In genomic region chr14:11702770-11703477, GRCm38 (mm10) we compare ENCODE assay signal across 21 mouse cellular contexts.
DNase-seq lines count a peak whose midpoint lies in the region; ATAC-seq and TF ChIP-seq lines count a peak whose summit lies in the region.
"Had no signal": no experiment of that assay in that cellular context is flagged by ENCODE, and none has a peak within 500 bp of the region (broad histone marks: within the 10 kb centered on the region; RNA-seq: fewer than 3 reads in every experiment).

No protein-coding gene starts in this region.

- H3K27ac ChIP-seq in forebrain, embryonic 10.5 days, result peak overlapping the region; percentile 48; the same call in 1 of the 2 replicates
- no peak overlapping the region for H3K27ac ChIP-seq in forebrain, postnatal 0 days (ENCODE audit: low read depth, low read length)
- peak overlapping the region; percentile 43; the same call in 1 of the 2 replicates for H3K27ac ChIP-seq in layer of hippocampus, adult 2 months
- no peak overlapping the region for H3K27ac ChIP-seq in ES-E14 (ENCODE audit: insufficient read depth, low read depth, low read length, poor library complexity, severe bottlenecking)
- 0 out of 2 replicates have a peak overlapping the region, but pooled peaks have one; percentile 41 for H3K27ac ChIP-seq in embryonic facial prominence, embryonic 12.5 days
- H3K27ac ChIP-seq: intestine, embryonic 15.5 days; liver, embryonic 14.5 days; midbrain, embryonic 12.5 days; stomach, postnatal 0 days had no signal

- H3K4me3 ChIP-seq in forebrain, embryonic 10.5 days, result no peak overlapping the region
- no peak overlapping the region for H3K4me3 ChIP-seq in forebrain, postnatal 0 days (ENCODE audit: low read depth, low read length)
- H3K4me3 ChIP-seq in layer of hippocampus, adult 2 months, result no peak overlapping the region
- no peak overlapping the region for H3K4me3 ChIP-seq in ES-E14 (ENCODE audit: insufficient read depth in 1 of 2, low read depth in 1 of 2, low read length in 2 of 2, poor library complexity in 1 of 2, severe bottlenecking in 1 of 2)
- no peak overlapping the region for H3K4me3 ChIP-seq in embryonic facial prominence, embryonic 12.5 days
- H3K4me3 ChIP-seq: intestine, embryonic 15.5 days; midbrain, embryonic 12.5 days; myocyte had no signal

- 64% methylated on average over 11 of the region's 11 CpGs for WGBS in forebrain, embryonic 10.5 days
- 80% methylated on average over 11 of the region's 11 CpGs for WGBS in forebrain, postnatal 0 days
- WGBS in embryonic facial prominence, embryonic 12.5 days, result 32% methylated on average over 11 of the region's 11 CpGs

- no peaks in the 10 kb centered on the region for H3K36me3 ChIP-seq in forebrain, embryonic 10.5 days (replicated peaks)
- no peaks in the 10 kb centered on the region for H3K36me3 ChIP-seq in forebrain, postnatal 0 days (ENCODE audit: insufficient read depth)
- H3K36me3 ChIP-seq in ES-E14 (ENCODE audit: control insufficient read depth, insufficient read depth, low read length, poor library complexity, severe bottlenecking), result no peaks in the 10 kb centered on the region
- H3K36me3 ChIP-seq in embryonic facial prominence, embryonic 12.5 days, result no peaks in the 10 kb centered on the region
- H3K36me3 ChIP-seq: intestine, embryonic 15.5 days; midbrain, embryonic 12.5 days had no signal

- no peaks in the 10 kb centered on the region for H3K27me3 ChIP-seq in forebrain, embryonic 10.5 days (ENCODE audit: poor library complexity, severe bottlenecking)
- no peaks in the 10 kb centered on the region for H3K27me3 ChIP-seq in forebrain, postnatal 0 days (ENCODE audit: insufficient read depth, low read length)
- H3K27me3 ChIP-seq in embryonic facial prominence, embryonic 12.5 days, result no peaks in the 10 kb centered on the region
- H3K27me3 ChIP-seq: CH12.LX; intestine, embryonic 15.5 days; midbrain, embryonic 12.5 days had no signal

- no peak; the same call in 1 of the 2 replicates for ATAC-seq in forebrain, postnatal 0 days
- ATAC-seq in embryonic facial prominence, embryonic 12.5 days (ENCODE audit: insufficient number of reproducible peaks, insufficient read depth, low FRiP score, low TSS enrichment), result 0 out of 2 replicates have a peak, but pooled peaks have one; percentile 52
- no peak for ATAC-seq in erythroid progenitor cell, adult 5-6 weeks (replicated peaks; ENCODE audit: low FRiP score, poor library complexity, severe bottlenecking)
- ATAC-seq: intestine, embryonic 15.5 days had no signal

- H3K9me3 ChIP-seq in forebrain, embryonic 10.5 days, result no peaks in the 10 kb centered on the region
- no peaks in the 10 kb centered on the region for H3K9me3 ChIP-seq in forebrain, postnatal 0 days (ENCODE audit: low read length)
- H3K9me3 ChIP-seq in ES-E14 (ENCODE audit: control insufficient read depth, insufficient read depth, low read depth, low read length), result no peaks in the 10 kb centered on the region
- H3K9me3 ChIP-seq in embryonic facial prominence, embryonic 12.5 days, result no peaks in the 10 kb centered on the region
- H3K9me3 ChIP-seq: intestine, embryonic 15.5 days; midbrain, embryonic 12.5 days had no signal

- no peak overlapping the region for H3K4me2 ChIP-seq in forebrain, postnatal 0 days (ENCODE audit: low read depth)
- H3K4me2 ChIP-seq in embryonic facial prominence, embryonic 12.5 days (replicated peaks), result no peak overlapping the region
- H3K4me2 ChIP-seq: intestine, embryonic 15.5 days; midbrain, embryonic 12.5 days had no signal

- in situ Hi-C loops in ES-E14 (cut with MboI; ENCODE audit: low sequenced_read_pairs in 2 of 2, unreplicated experiment in 2 of 2), result no loop called here

- no peak overlapping the region for H3K9ac ChIP-seq in forebrain, postnatal 0 days
- H3K9ac ChIP-seq in ES-E14 (ENCODE audit: insufficient read depth, low read depth, low read length, poor library complexity, severe bottlenecking), result no peak overlapping the region
- H3K9ac ChIP-seq in embryonic facial prominence, embryonic 12.5 days, result no peak overlapping the region
- H3K9ac ChIP-seq: intestine, embryonic 15.5 days; liver, embryonic 14.5 days; midbrain, embryonic 12.5 days had no signal

- H3K4me1 ChIP-seq in forebrain, embryonic 10.5 days, result peaks cover 50% of the 10 kb centered on the region
- H3K4me1 ChIP-seq in forebrain, postnatal 0 days (ENCODE audit: insufficient read depth), result no peaks in the 10 kb centered on the region
- H3K4me1 ChIP-seq in ES-E14 (ENCODE audit: control insufficient read depth in 2 of 2, insufficient read depth in 2 of 2, low read length in 2 of 2, poor library complexity in 1 of 2), result peaks cover 3 to 17% of the 10 kb centered on the region in 2 experiments
- H3K4me1 ChIP-seq in embryonic facial prominence, embryonic 12.5 days, result peaks cover 30% of the 10 kb centered on the region
- H3K4me1 ChIP-seq: intestine, embryonic 15.5 days had no signal

- no peak for TF ChIP-seq CTCF in forebrain, postnatal 0 days (IDR thresholded peaks at IDR 0.05; ENCODE audit: low read depth)
- TF ChIP-seq CTCF in layer of hippocampus, adult 2 months (conservative IDR thresholded peaks at IDR 0.05), result no peak

- DNase-seq in forebrain, embryonic 10.5 days (ENCODE audit: extremely low spot score, low spot score), result no peak
- DNase-seq in forebrain, postnatal 0 days, result no peak
- DNase-seq in layer of hippocampus, adult 2 months (ENCODE audit: low spot score in 2 of 2), result no peak
- DNase-seq in layer of hippocampus, postnatal 25 days (ENCODE audit: extremely low spot score in 1 of 2, low spot score in 1 of 2), result no peak
- DNase-seq in ES-E14 (ENCODE audit: low read depth, low spot score), result peak; percentile 60
- DNase-seq in right cerebral cortex, postnatal 36 days (ENCODE audit: low spot score in 2 of 2), result no peak
- DNase-seq: adrenal gland, postnatal 10 days; cerebellum, adult 18-20 months; heart, postnatal 36 days; kidney, postnatal 25 days; left cerebral cortex, postnatal 4 days; lung, postnatal 36 days; thymus, postnatal 36 days had no signal

TF ChIP-seq in ES-E14, 5 proteins besides CTCF, POLR2A, EP300 and RAD21:
- TF ChIP-seq HCFC1 (IDR thresholded peaks at IDR 0.05; ENCODE audit: borderline replicate concordance, insufficient read depth, low read length), result no peak
- no peak for TF ChIP-seq ZNF384 (IDR thresholded peaks at IDR 0.05; ENCODE audit: low read depth, low read length)
- no peak for TF ChIP-seq ZC3H11A (IDR thresholded peaks at IDR 0.05; ENCODE audit: borderline replicate concordance, low read depth, low read length)
- TF ChIP-seq CHD2 (IDR thresholded peaks at IDR 0.05; ENCODE audit: low read depth, low read length), result no peak
- no peak for TF ChIP-seq MAFK (IDR thresholded peaks at IDR 0.05; ENCODE audit: insufficient read depth, low read depth, low read length)

Comparison
In these comparisons a context has a peak if more than half of its experiments do, and no peak if none do; other contexts are left out.
1. H3K27ac ChIP-seq: peak in forebrain, embryonic 10.5 days (single experiment), layer of hippocampus, adult 2 months (single experiment) and embryonic facial prominence, embryonic 12.5 days (single experiment); none in forebrain, postnatal 0 days (single experiment) and ES-E14 (single experiment).